Mouse (Mus musculus) lung, postnatal 0 days (tissue): ENCODE data around the gene Dock10. TPM values are rescaled to one million over a fixed set of nuclear protein-coding genes. Genes with fewer than 3 reads are reported as not detected.

Experiments
- ATAC-seq: fragments of 200-750 bp; cut with Nextera tagmentation; 2 replicates; pipeline ENCODE4 v1.8.0; 2017; ENCODE audit warnings: moderate library complexity
- DNase-seq: peaks from one replicate; pipeline ENCODE4 v3.0.0-alpha.2; 2016; ENCODE audit warnings: low spot score
- H3K27ac ChIP-seq: fragments of 300-500 bp; sonication (generic); 2 replicates; pipeline ENCODE4 v1.5.1; 2014; ENCODE audit warnings: antibody characterized with exemption, mild to moderate bottlenecking, low read length, mixed read lengths
- H3K27me3 ChIP-seq: fragments of 300-500 bp; sonication (generic); replicated peaks from 2 replicates; pipeline ENCODE4 v1.6.1; 2014; ENCODE audit warnings: low read length, mixed read lengths; ENCODE audit not compliant: insufficient read depth
- H3K36me3 ChIP-seq: fragments of 300-500 bp; sonication (generic); 2 replicates; pipeline ENCODE4 v1.6.1; 2014; ENCODE audit warnings: low read length, mixed read lengths; ENCODE audit not compliant: insufficient read depth
- H3K4me1 ChIP-seq: fragments of 300-500 bp; sonication (generic); 2 replicates; pipeline ENCODE4 v1.6.1; 2014; ENCODE audit warnings: antibody characterized with exemption, low read depth, low read length, mixed read lengths; ENCODE audit not compliant: insufficient read depth
- H3K4me2 ChIP-seq: fragments of 300-500 bp; sonication (generic); replicated peaks from 2 replicates; pipeline ENCODE4 v1.6.1; 2014; ENCODE audit warnings: low read depth, mild to moderate bottlenecking, low read length, moderate library complexity, mixed read lengths
- H3K4me3 ChIP-seq: fragments of 300-500 bp; sonication (generic); 2 replicates; pipeline ENCODE4 v1.5.1; 2014; ENCODE audit warnings: low read depth, low read length
- H3K9ac ChIP-seq: fragments of 300-500 bp; sonication (generic); replicated peaks from 2 replicates; pipeline ENCODE4 v1.6.1; 2014; ENCODE audit warnings: low read depth, mild to moderate bottlenecking
- H3K9me3 ChIP-seq: fragments of 300-500 bp; sonication (generic); 2 replicates; pipeline ENCODE4 v1.6.1; 2016; ENCODE audit warnings: low read length, mixed read lengths
- CTCF ChIP-seq: IDR thresholded peaks from 2 replicates; pipeline ENCODE4 v1.5.1; 2016; ENCODE audit warnings: antibody characterized with exemption, mild to moderate bottlenecking
- EP300 ChIP-seq: IDR thresholded peaks from 2 replicates; pipeline ENCODE4 v1.6.1; 2016; ENCODE audit warnings: antibody characterized with exemption, mild to moderate bottlenecking, control low read depth
- WGBS: fragments of 180-500 bp; shearing (Covaris S2); extraction: QIAGEN DNeasy Blood & Tissue Kit; methylation state at CpG from one replicate; pipeline ENCODE4 v1.1.7; 2014; 5-methylcytosine and 5-hydroxymethylcytosine counted together
- polyA plus RNA-seq: library from polyadenylated mRNA; unstranded; fragments of >200 nt; fragmentation: Nextera tagmentation; extraction: Ambion mirVana; gene quantifications from 2 replicates; pipeline ENCODE4 v1.2.1, GENCODE M21; 2015

Gene Dock10
- polyA plus RNA-seq, 1 experiment from 2014 or later, result 6.0 TPM

- ATAC-seq (no peak), DNase-seq (peak; percentile 16)
- H3K4me2 ChIP-seq, result no peak overlapping the region
- no peaks in the 10 kb centered on the region for H3K27me3 ChIP-seq
- H3K36me3 ChIP-seq, result no peaks in the 10 kb centered on the region
- no peak overlapping the region for H3K27ac ChIP-seq
- no peak overlapping the region for H3K9ac ChIP-seq
- TF ChIP-seq EP300, result no peak
- no peak for TF ChIP-seq CTCF
- H3K9me3 ChIP-seq, result no peaks in the 10 kb centered on the region
- no peaks in the 10 kb centered on the region for H3K4me1 ChIP-seq
- WGBS, result 54% methylated on average over 5 of the region's 5 CpGs
- no peak overlapping the region for H3K4me3 ChIP-seq
Observed at GRCm38 (mm10) chr1:80630179-80631149, 127.9 kb downstream of the Dock10 start.

- Histone ChIP-seq H3K4me1 (no peaks in the 10 kb centered on the region), H3K4me2 (no peak overlapping the region), H3K9ac (no peak overlapping the region), H3K27me3 (no peaks in the 10 kb centered on the region), H3K36me3 (no peaks in the 10 kb centered on the region), H3K9me3 (no peaks in the 10 kb centered on the region), H3K27ac (no peak overlapping the region), H3K4me3 (no peak overlapping the region)
- DNase-seq (no peak), ATAC-seq (no peak)
- TF ChIP-seq EP300 (no peak), CTCF (no peak)
Observed at GRCm38 (mm10) chr1:80628054-80628453, 130.3 kb downstream of the Dock10 start.

GRCm38 (mm10) chr1:80626800-80627199 is 131.5 kb downstream of the Dock10 start:
- DNase-seq (no peak), ATAC-seq (no peak)
- TF ChIP-seq CTCF (no peak), EP300 (no peak)
- 78% methylated on average over 4 of the region's 4 CpGs for WGBS
- no peaks in the 10 kb centered on the region for H3K4me1 ChIP-seq
- no peak overlapping the region for H3K27ac ChIP-seq
- no peaks in the 10 kb centered on the region for H3K27me3 ChIP-seq
- no peak overlapping the region for H3K4me3 ChIP-seq
- H3K9me3 ChIP-seq, result no peaks in the 10 kb centered on the region
- no peaks in the 10 kb centered on the region for H3K36me3 ChIP-seq
- no peak overlapping the region for H3K9ac ChIP-seq
- no peak overlapping the region for H3K4me2 ChIP-seq

GRCm38 (mm10) chr1:80625371-80625770 is 133.0 kb downstream of the Dock10 start:
- no peaks in the 10 kb centered on the region for H3K4me1 ChIP-seq
- no peak for DNase-seq
- H3K4me2 ChIP-seq, result no peak overlapping the region
- TF ChIP-seq EP300 (no peak), CTCF (no peak)
- H3K9ac ChIP-seq, result no peak overlapping the region
- H3K9me3 ChIP-seq, result no peaks in the 10 kb centered on the region
- H3K27ac ChIP-seq, result no peak overlapping the region
- ATAC-seq, result no peak
- H3K27me3 ChIP-seq, result no peaks in the 10 kb centered on the region
- no peaks in the 10 kb centered on the region for H3K36me3 ChIP-seq
- no peak overlapping the region for H3K4me3 ChIP-seq
- WGBS, result 45% methylated on average over 1 of the region's 1 CpGs

- ATAC-seq (no peak), DNase-seq (no peak)
- 79% methylated on average over 4 of the region's 4 CpGs for WGBS
- H3K36me3 ChIP-seq, result no peaks in the 10 kb centered on the region
- H3K4me2 ChIP-seq, result no peak overlapping the region
- H3K9me3 ChIP-seq, result no peaks in the 10 kb centered on the region
- no peaks in the 10 kb centered on the region for H3K27me3 ChIP-seq
- H3K9ac ChIP-seq, result no peak overlapping the region
- no peak overlapping the region for H3K4me3 ChIP-seq
- no peak for TF ChIP-seq EP300
- no peak for TF ChIP-seq CTCF
- H3K27ac ChIP-seq, result no peak overlapping the region
- no peaks in the 10 kb centered on the region for H3K4me1 ChIP-seq
Observed at GRCm38 (mm10) chr1:80624552-80624951, 133.8 kb downstream of the Dock10 start.

- whole genome bisulfite sequencing, result 94% methylated on average over 1 of the region's 1 CpGs
- H3K36me3 ChIP-seq, result no peaks in the 10 kb centered on the region
Observed at GRCm38 (mm10) chr1:80622646-80623045, 135.7 kb downstream of the Dock10 start.

More at GRCm38 (mm10) chr1:80622646-80623045, 135.7 kb downstream of the Dock10 start:
- H3K4me2 ChIP-seq, result no peak overlapping the region
- DNase-seq (no peak), ATAC-seq (no peak)
- no peak overlapping the region for H3K9ac ChIP-seq
- no peak overlapping the region for H3K27ac ChIP-seq
- H3K9me3 ChIP-seq, result no peaks in the 10 kb centered on the region
- no peak overlapping the region for H3K4me3 ChIP-seq
- H3K4me1 ChIP-seq, result no peaks in the 10 kb centered on the region
- no peaks in the 10 kb centered on the region for H3K27me3 ChIP-seq
- TF ChIP-seq CTCF (no peak), EP300 (no peak)
